ENCODE assay signal across 12 mouse cellular contexts in genomic region chr1:51780357-51780756, GRCm38 (mm10).
DNase-seq lines count a peak whose midpoint lies in the region; ATAC-seq and TF ChIP-seq lines count a peak whose summit lies in the region.
"Had no signal": no experiment of that assay in that cellular context is flagged by ENCODE, and none has a peak within 500 bp of the region (broad histone marks: within the 10 kb centered on the region; RNA-seq: fewer than 3 reads in every experiment).

No protein-coding gene starts in this region.

- peak; percentile 63; the same call in 1 of the 2 replicates for TF ChIP-seq POLR2A in heart, adult 2 months (IDR thresholded peaks at IDR 0.05; ENCODE audit: insufficient read depth, low read depth, low read length)

- intact Hi-C loops in heart, adult 2 months (cut with DNase I) = loop anchor here (1.0 to 2.0 kb wide), 3 partner anchors 57 to 134 kb away; no protein-coding TSS in a partner anchor

- H3K4me2 ChIP-seq in liver, embryonic 11.5 days = no peak overlapping the region
- no peak overlapping the region for H3K4me2 ChIP-seq in liver, postnatal 0 days (ENCODE audit: low read depth, low read length)
- no peak overlapping the region for H3K4me2 ChIP-seq in heart, embryonic 15.5 days
- H3K4me2 ChIP-seq in stomach, postnatal 0 days (replicated peaks; ENCODE audit: low read depth) = no peak overlapping the region
- H3K4me2 ChIP-seq in forebrain, embryonic 14.5 days (ENCODE audit: low read length) = no peak overlapping the region
- H3K4me2 ChIP-seq: midbrain, embryonic 12.5 days had no signal

- H3K36me3 ChIP-seq in heart, adult 2 months (ENCODE audit: control insufficient read depth, insufficient read depth, low read length) = peaks cover 17% of the 10 kb centered on the region
- peaks cover 50% of the 10 kb centered on the region for H3K36me3 ChIP-seq in heart, embryonic 10.5 days
- H3K36me3 ChIP-seq in liver, embryonic 11.5 days (ENCODE audit: control insufficient read depth, insufficient read depth, low read length) = peaks cover 3% of the 10 kb centered on the region; the same call in 1 of the 2 replicates
- peaks cover 13% of the 10 kb centered on the region for H3K36me3 ChIP-seq in liver, postnatal 0 days (replicated peaks; ENCODE audit: insufficient read depth, low read length)
- H3K36me3 ChIP-seq in heart, embryonic 15.5 days = peaks cover 9% of the 10 kb centered on the region
- 0 out of 2 replicates have a peak, but pooled peaks cover 6% of the 10 kb centered on the region for H3K36me3 ChIP-seq in stomach, postnatal 0 days (ENCODE audit: control insufficient read depth, insufficient read depth, low read length)
- H3K36me3 ChIP-seq in forebrain, embryonic 14.5 days (ENCODE audit: control insufficient read depth, insufficient read depth, low read length) = peaks cover 34% of the 10 kb centered on the region

- no peak overlapping the region for H3K9ac ChIP-seq in heart, adult 2 months (ENCODE audit: low read depth, low read length)
- H3K9ac ChIP-seq in liver, embryonic 11.5 days (ENCODE audit: low read depth, low read length) = no peak overlapping the region
- H3K9ac ChIP-seq in liver, postnatal 0 days (replicated peaks) = no peak overlapping the region
- H3K9ac ChIP-seq in heart, embryonic 15.5 days = no peak overlapping the region
- no peak overlapping the region for H3K9ac ChIP-seq in stomach, postnatal 0 days (ENCODE audit: low read length)
- H3K9ac ChIP-seq in forebrain, embryonic 14.5 days (ENCODE audit: low read length) = no peak overlapping the region
- H3K9ac ChIP-seq: midbrain, embryonic 12.5 days had no signal

- no peak overlapping the region; the same call in 1 of the 2 replicates for H3K4me3 ChIP-seq in heart, adult 2 months
- H3K4me3 ChIP-seq in heart, embryonic 10.5 days = no peak overlapping the region
- no peak overlapping the region for H3K4me3 ChIP-seq in liver, embryonic 11.5 days (ENCODE audit: low read depth, low read length)
- no peak overlapping the region for H3K4me3 ChIP-seq in liver, postnatal 0 days (ENCODE audit: low read depth, low read length)
- H3K4me3 ChIP-seq in heart, embryonic 15.5 days = no peak overlapping the region
- no peak overlapping the region for H3K4me3 ChIP-seq in stomach, postnatal 0 days (ENCODE audit: low read depth, low read length)
- H3K4me3 ChIP-seq in forebrain, embryonic 14.5 days (ENCODE audit: low read depth, low read length) = no peak overlapping the region
- H3K4me3 ChIP-seq: left cerebral cortex, adult 2 months; midbrain, embryonic 12.5 days had no signal

- H3K9me3 ChIP-seq in heart, embryonic 10.5 days = no peaks in the 10 kb centered on the region
- H3K9me3 ChIP-seq in liver, embryonic 11.5 days (ENCODE audit: control insufficient read depth, low read length) = no peaks in the 10 kb centered on the region
- H3K9me3 ChIP-seq in liver, postnatal 0 days (ENCODE audit: low read length) = no peaks in the 10 kb centered on the region
- H3K9me3 ChIP-seq in heart, embryonic 15.5 days (replicated peaks) = no peaks in the 10 kb centered on the region
- H3K9me3 ChIP-seq in stomach, postnatal 0 days (ENCODE audit: control insufficient read depth, low read length) = no peaks in the 10 kb centered on the region
- no peaks in the 10 kb centered on the region for H3K9me3 ChIP-seq in forebrain, embryonic 14.5 days (replicated peaks; ENCODE audit: control insufficient read depth, low read length)
- H3K9me3 ChIP-seq: midbrain, embryonic 12.5 days had no signal

- no peaks in the 10 kb centered on the region; the same call in 1 of the 2 replicates for H3K79me2 ChIP-seq in heart, adult 2 months (replicated peaks; ENCODE audit: control insufficient read depth, insufficient read depth, low read length)

- H3K4me1 ChIP-seq in heart, adult 2 months (ENCODE audit: control insufficient read depth, insufficient read depth, low read length) = peaks cover 8% of the 10 kb centered on the region
- H3K4me1 ChIP-seq in heart, embryonic 10.5 days = 0 out of 2 replicates have a peak, but pooled peaks cover 3% of the 10 kb centered on the region
- no peaks in the 10 kb centered on the region for H3K4me1 ChIP-seq in liver, embryonic 11.5 days (replicated peaks; ENCODE audit: control insufficient read depth, insufficient read depth, low read length)
- H3K4me1 ChIP-seq in liver, postnatal 0 days (ENCODE audit: insufficient read depth) = peaks cover 3% of the 10 kb centered on the region; the same call in 1 of the 2 replicates
- H3K4me1 ChIP-seq in heart, embryonic 15.5 days (replicated peaks) = no peaks in the 10 kb centered on the region
- no peaks in the 10 kb centered on the region for H3K4me1 ChIP-seq in stomach, postnatal 0 days (replicated peaks; ENCODE audit: control insufficient read depth, insufficient read depth)
- H3K4me1 ChIP-seq in forebrain, embryonic 14.5 days (ENCODE audit: control insufficient read depth, insufficient read depth, low read length) = no peaks in the 10 kb centered on the region
- H3K4me1 ChIP-seq: midbrain, embryonic 12.5 days had no signal

- TF ChIP-seq CTCF in heart, adult 2 months (IDR thresholded peaks at IDR 0.05) = no peak
- no peak for TF ChIP-seq CTCF in liver, postnatal 0 days (IDR thresholded peaks at IDR 0.05; ENCODE audit: low read depth)
- TF ChIP-seq CTCF in stomach, postnatal 0 days (IDR thresholded peaks at IDR 0.05; ENCODE audit: low read depth) = no peak

- ATAC-seq in liver, embryonic 11.5 days (replicated peaks; ENCODE audit: low FRiP score) = 0 out of 2 replicates have a peak, but pooled peaks have one; percentile 18
- no peak for ATAC-seq in liver, postnatal 0 days
- peak; percentile 60 for ATAC-seq in heart, embryonic 15.5 days (replicated peaks; ENCODE audit: insufficient number of reproducible peaks, insufficient read depth, low FRiP score, low read depth)
- ATAC-seq in stomach, postnatal 0 days (ENCODE audit: low FRiP score, low TSS enrichment) = 0 out of 2 replicates have a peak, but pooled peaks have one; percentile 38
- no peak for ATAC-seq in forebrain, embryonic 14.5 days

- DNase-seq in heart, adult 2 months = peak; percentile 42 to 65
- no peak for DNase-seq in heart, embryonic 10.5 days (ENCODE audit: low spot score)
- DNase-seq in liver, embryonic 11.5 days (ENCODE audit: low spot score) = no peak
- no peak for DNase-seq in liver, postnatal 0 days
- no peak for DNase-seq in stomach, postnatal 0 days (ENCODE audit: low spot score)
- no peak for DNase-seq in retina, embryonic 14.5 days (ENCODE audit: low spot score)
- no peak for DNase-seq in forebrain, embryonic 14.5 days (ENCODE audit: low spot score)
- DNase-seq: cerebellum, postnatal 10 days had no signal

- no peaks in the 10 kb centered on the region for H3K27me3 ChIP-seq in heart, adult 2 months (ENCODE audit: control insufficient read depth, insufficient read depth, low read length)
- H3K27me3 ChIP-seq in heart, embryonic 10.5 days (ENCODE audit: insufficient read depth, poor library complexity, severe bottlenecking) = no peaks in the 10 kb centered on the region
- no peaks in the 10 kb centered on the region for H3K27me3 ChIP-seq in liver, embryonic 11.5 days (replicated peaks; ENCODE audit: control insufficient read depth, insufficient read depth, low read length)
- H3K27me3 ChIP-seq in liver, postnatal 0 days (ENCODE audit: insufficient read depth, low read length) = no peaks in the 10 kb centered on the region
- no peaks in the 10 kb centered on the region for H3K27me3 ChIP-seq in heart, embryonic 15.5 days
- no peaks in the 10 kb centered on the region for H3K27me3 ChIP-seq in stomach, postnatal 0 days (ENCODE audit: control insufficient read depth, insufficient read depth, low read length)
- H3K27me3 ChIP-seq in forebrain, embryonic 14.5 days (replicated peaks; ENCODE audit: control insufficient read depth, insufficient read depth, low read length) = no peaks in the 10 kb centered on the region
- H3K27me3 ChIP-seq: midbrain, embryonic 12.5 days had no signal

- peak overlapping the region; percentile 92 for H3K27ac ChIP-seq in heart, adult 2 months
- H3K27ac ChIP-seq in heart, embryonic 10.5 days = no peak overlapping the region
- no peak overlapping the region for H3K27ac ChIP-seq in liver, embryonic 11.5 days (ENCODE audit: low read depth, low read length)
- H3K27ac ChIP-seq in liver, postnatal 0 days (ENCODE audit: low read depth) = no peak overlapping the region
- peak overlapping the region; percentile 59; the same call in 1 of the 2 replicates for H3K27ac ChIP-seq in heart, embryonic 15.5 days
- no peak overlapping the region for H3K27ac ChIP-seq in stomach, postnatal 0 days (replicated peaks)
- no peak overlapping the region for H3K27ac ChIP-seq in forebrain, embryonic 14.5 days (ENCODE audit: low read depth, low read length)
- H3K27ac ChIP-seq: kidney, postnatal 0 days; midbrain, embryonic 12.5 days had no signal

- TF ChIP-seq EP300 in heart, adult 2 months (IDR thresholded peaks at IDR 0.05; ENCODE audit: insufficient read depth, low read depth, low read length) = peak; percentile 92
- no peak for TF ChIP-seq EP300 in liver, postnatal 0 days (IDR thresholded peaks at IDR 0.05; ENCODE audit: low read depth)
- no peak for TF ChIP-seq EP300 in stomach, postnatal 0 days (optimal IDR thresholded peaks at IDR 0.05)

Comparison
In these comparisons a context has a peak if more than half of its experiments do, and no peak if none do; other contexts are left out.
1. DNase-seq: peak in heart, adult 2 months (2 of 2); none in heart, embryonic 10.5 days (single experiment), liver, embryonic 11.5 days (single experiment), liver, postnatal 0 days (single experiment), stomach, postnatal 0 days (single experiment), retina, embryonic 14.5 days (single experiment) and forebrain, embryonic 14.5 days (single experiment).
2. H3K27ac ChIP-seq: peak in heart, adult 2 months (single experiment) and heart, embryonic 15.5 days (single experiment); none in heart, embryonic 10.5 days (single experiment), liver, embryonic 11.5 days (single experiment), liver, postnatal 0 days (single experiment), stomach, postnatal 0 days (single experiment) and forebrain, embryonic 14.5 days (single experiment).
3. ATAC-seq: peak in liver, embryonic 11.5 days (single experiment), heart, embryonic 15.5 days (single experiment) and stomach, postnatal 0 days (single experiment); none in liver, postnatal 0 days (single experiment) and forebrain, embryonic 14.5 days (single experiment).